Mouse (Mus musculus) heart, embryonic 13.5 days (tissue): ENCODE data around the gene Prpf39. TPM values are rescaled to one million over a fixed set of nuclear protein-coding genes. Genes with fewer than 3 reads are reported as not detected.

ENCODE experiments used
- ATAC-seq: fragments of 200-750 bp; cut with Nextera tagmentation; 2 replicates; pipeline ENCODE4 v1.8.0; 2017; ENCODE audit warnings: moderate TSS enrichment; ENCODE audit not compliant: insufficient number of reproducible peaks, low FRiP score, low TSS enrichment; ENCODE audit errors: extremely low read depth
- H3K27ac ChIP-seq: fragments of 300-500 bp; sonication (generic); replicated peaks from 2 replicates; pipeline ENCODE4 v1.5.1; 2015; ENCODE audit warnings: moderate library complexity, mild to moderate bottlenecking, inconsistent platforms
- H3K27me3 ChIP-seq: fragments of 300-500 bp; sonication (generic); replicated peaks from 2 replicates; pipeline ENCODE4 v1.6.1; 2015; ENCODE audit warnings: mild to moderate bottlenecking, inconsistent platforms
- H3K36me3 ChIP-seq: fragments of 300-500 bp; sonication (generic); 2 replicates; pipeline ENCODE4 v1.6.1; 2015; ENCODE audit warnings: mild to moderate bottlenecking, inconsistent platforms
- H3K4me1 ChIP-seq: fragments of 300-500 bp; sonication (generic); 2 replicates; pipeline ENCODE4 v1.6.1; 2015; ENCODE audit warnings: inconsistent platforms
- H3K4me2 ChIP-seq: fragments of 300-500 bp; sonication (generic); 2 replicates; pipeline ENCODE4 v1.6.1; 2015; ENCODE audit warnings: inconsistent platforms, mild to moderate bottlenecking, moderate library complexity
- H3K4me3 ChIP-seq: fragments of 300-500 bp; sonication (generic); 2 replicates; pipeline ENCODE4 v1.5.1; 2015; ENCODE audit warnings: moderate library complexity, mild to moderate bottlenecking, inconsistent platforms
- H3K9ac ChIP-seq: fragments of 300-500 bp; sonication (generic); 2 replicates; pipeline ENCODE4 v1.6.1; 2015; ENCODE audit warnings: inconsistent platforms, mild to moderate bottlenecking, moderate library complexity
- H3K9me3 ChIP-seq: fragments of 300-500 bp; sonication (generic); 2 replicates; pipeline ENCODE4 v1.6.1; 2016; ENCODE audit warnings: inconsistent platforms
- WGBS: fragments of 180-500 bp; shearing (Covaris S2); methylation state at CpG from one replicate; pipeline ENCODE4 v1.1.7; 2015; ENCODE audit warnings: mixed read lengths; 5-methylcytosine and 5-hydroxymethylcytosine counted together
- polyA plus RNA-seq: library from polyadenylated mRNA; unstranded; fragments of >200 nt; fragmentation: Nextera tagmentation; extraction: Ambion mirVana; gene quantifications from 2 replicates; pipeline ENCODE4 v1.2.1, GENCODE M21; 2015

Gene Prpf39
- polyA plus RNA-seq, 1 experiment from 2014 or later = 28.1 TPM

DNA sequence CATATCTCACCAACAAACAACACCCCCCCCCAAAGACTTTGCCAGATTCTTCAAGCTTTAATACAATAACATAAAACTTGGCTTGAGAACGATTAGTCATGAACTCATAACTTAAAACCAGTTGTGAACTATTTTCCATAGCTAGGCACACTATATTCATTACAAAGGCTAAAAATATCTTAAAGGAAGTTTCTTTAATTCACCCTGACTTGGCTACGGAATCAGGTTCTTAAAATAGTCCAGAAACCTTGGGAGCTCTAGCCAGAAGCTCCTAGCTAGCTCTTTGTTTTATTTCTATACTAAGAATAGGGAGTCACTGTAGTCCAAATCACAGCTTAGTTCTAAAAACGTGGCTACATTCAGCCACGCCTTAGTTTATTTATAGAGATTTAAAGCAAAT, 32.3 kb downstream of the Prpf39 start:
- Histone ChIP-seq H3K4me2 (peak overlapping the region; percentile 36), H3K9ac (peak overlapping the region; percentile 28; the same call in 1 of the 2 replicates), H3K4me3 (no peak overlapping the region), H3K36me3 (peaks cover 62% of the 10 kb centered on the region), H3K27ac (peak overlapping the region; percentile 74), H3K9me3 (no peaks in the 10 kb centered on the region), H3K27me3 (no peaks in the 10 kb centered on the region), H3K4me1 (peaks cover 26% of the 10 kb centered on the region)
- no peak for ATAC-seq
- 39% methylated on average over 4 of the region's 4 CpGs for WGBS

DNA sequence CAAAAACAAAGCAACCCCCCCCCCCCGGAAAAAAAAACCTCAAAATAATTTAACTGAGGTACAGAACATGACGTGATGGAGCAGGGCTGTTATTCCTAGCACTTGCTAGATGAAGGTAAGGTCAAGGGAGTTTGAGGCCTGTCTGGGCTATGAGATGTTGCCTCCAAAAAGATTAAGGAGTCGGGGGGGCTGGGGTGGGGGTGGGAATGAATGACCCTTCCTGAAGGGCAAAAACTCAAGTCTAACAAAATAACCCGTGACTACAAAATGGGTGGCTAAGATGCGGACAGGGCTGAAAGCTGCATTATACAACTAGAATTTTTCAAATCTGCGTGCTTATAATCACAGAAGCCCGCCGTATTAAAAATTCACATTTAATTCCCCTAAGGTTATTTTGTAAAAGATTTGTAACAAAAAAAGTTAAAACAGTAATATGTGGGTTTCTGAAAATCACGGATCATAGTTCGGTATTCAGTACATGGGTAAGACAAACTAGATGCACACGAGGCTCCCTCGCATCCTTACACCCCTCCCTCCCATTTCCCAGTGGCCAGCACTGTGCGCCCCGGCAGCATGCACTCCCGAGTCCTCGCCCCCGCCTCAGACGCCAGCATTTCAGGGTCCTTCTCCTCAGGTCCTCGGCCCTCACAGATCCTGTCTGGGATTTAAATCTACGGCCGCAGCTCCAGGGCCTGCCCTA, 36.9 kb downstream of the Prpf39 start:
- WGBS = 3% methylated on average over 21 of the region's 21 CpGs

DNA sequence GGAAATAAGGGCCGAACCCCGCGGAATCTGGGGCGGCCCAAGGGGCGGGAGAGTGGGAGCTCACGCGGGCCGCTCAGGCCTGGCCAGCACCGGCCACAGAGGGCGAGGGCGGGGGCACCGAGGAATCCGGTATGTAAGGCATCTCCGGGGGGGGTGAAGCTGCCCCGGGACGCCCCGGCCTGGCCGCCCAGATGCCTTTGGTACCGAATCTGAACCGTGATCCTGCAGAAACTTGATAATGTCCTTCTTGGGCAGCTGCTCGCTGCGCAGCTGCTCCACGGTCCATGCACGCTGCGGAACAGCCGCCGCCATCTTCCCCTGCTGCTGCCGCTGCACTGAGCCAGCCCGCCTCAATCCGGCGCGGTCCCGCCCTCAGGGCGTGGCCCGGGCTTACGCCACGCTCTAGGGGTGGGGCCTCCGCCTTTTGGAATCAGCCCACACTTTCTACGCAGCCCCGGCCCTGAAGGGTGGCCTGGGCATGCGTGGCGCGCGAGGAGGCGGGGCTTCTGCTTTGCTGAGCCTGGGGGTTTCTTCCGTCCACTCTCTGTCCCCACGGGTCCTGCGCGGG, 37.6 kb downstream of the Prpf39 start, which contains the start of gene Fkbp3:
Gene Fkbp3 (minus strand): TSS at position 397 of the 568 bp plus-strand sequence.
- Histone ChIP-seq H3K4me3 (peak within 1 kb of the TSS; percentile 93), H3K36me3 (peaks cover 17% of the 10 kb centered on the region), H3K4me2 (peak within 1 kb of the TSS; percentile 95), H3K9ac (peak within 1 kb of the TSS; percentile 93), H3K27ac (peak within 1 kb of the TSS; percentile 93), H3K9me3 (no peaks in the 10 kb centered on the region), H3K27me3 (no peaks in the 10 kb centered on the region), H3K4me1 (peaks cover 48% of the 10 kb centered on the region)
- under 1% methylated on average over 49 of the region's 49 CpGs for WGBS
- peak; percentile 99 for ATAC-seq

More for the DNA sequence above, 36.9 kb downstream of the Prpf39 start:
- Histone ChIP-seq H3K27ac (peak overlapping the region; percentile 93), H3K9me3 (no peaks in the 10 kb centered on the region), H3K4me2 (peak overlapping the region; percentile 95), H3K36me3 (peaks cover 22% of the 10 kb centered on the region), H3K4me1 (peaks cover 54% of the 10 kb centered on the region), H3K4me3 (peak overlapping the region; percentile 93), H3K9ac (peak overlapping the region; percentile 93), H3K27me3 (no peaks in the 10 kb centered on the region)
- peak; percentile 52 for ATAC-seq

DNA sequence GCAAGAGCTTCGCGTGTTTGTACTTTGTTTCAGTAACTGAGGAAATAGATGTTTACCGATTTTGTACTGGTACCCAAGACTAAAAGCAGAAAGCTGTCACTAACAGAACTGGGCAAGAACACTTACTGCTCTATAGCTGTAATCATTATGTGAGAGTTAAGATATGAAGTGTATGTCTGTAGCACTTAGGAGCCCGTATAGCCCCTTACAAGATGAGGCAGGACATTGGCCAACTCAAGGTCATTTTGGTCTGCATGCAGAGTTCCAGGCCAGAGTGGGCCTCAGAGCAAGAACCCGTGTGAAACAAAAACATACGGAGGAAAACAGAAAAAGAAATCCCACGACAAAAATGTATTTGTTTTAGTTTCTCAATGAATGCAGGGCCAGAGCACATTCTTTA, 38.5 kb downstream of the Prpf39 start:
- peak overlapping the region; percentile 93 for H3K27ac ChIP-seq
- H3K4me3 ChIP-seq = peak overlapping the region; percentile 93
- no peaks in the 10 kb centered on the region for H3K27me3 ChIP-seq
- peak overlapping the region; percentile 93 for H3K9ac ChIP-seq
- 31% methylated on average over 7 of the region's 7 CpGs for whole genome bisulfite sequencing
- peaks cover 9% of the 10 kb centered on the region for H3K36me3 ChIP-seq
- no peaks in the 10 kb centered on the region for H3K9me3 ChIP-seq
- H3K4me2 ChIP-seq = peak overlapping the region; percentile 95
- H3K4me1 ChIP-seq = peaks cover 40% of the 10 kb centered on the region
- ATAC-seq = no peak

DNA sequence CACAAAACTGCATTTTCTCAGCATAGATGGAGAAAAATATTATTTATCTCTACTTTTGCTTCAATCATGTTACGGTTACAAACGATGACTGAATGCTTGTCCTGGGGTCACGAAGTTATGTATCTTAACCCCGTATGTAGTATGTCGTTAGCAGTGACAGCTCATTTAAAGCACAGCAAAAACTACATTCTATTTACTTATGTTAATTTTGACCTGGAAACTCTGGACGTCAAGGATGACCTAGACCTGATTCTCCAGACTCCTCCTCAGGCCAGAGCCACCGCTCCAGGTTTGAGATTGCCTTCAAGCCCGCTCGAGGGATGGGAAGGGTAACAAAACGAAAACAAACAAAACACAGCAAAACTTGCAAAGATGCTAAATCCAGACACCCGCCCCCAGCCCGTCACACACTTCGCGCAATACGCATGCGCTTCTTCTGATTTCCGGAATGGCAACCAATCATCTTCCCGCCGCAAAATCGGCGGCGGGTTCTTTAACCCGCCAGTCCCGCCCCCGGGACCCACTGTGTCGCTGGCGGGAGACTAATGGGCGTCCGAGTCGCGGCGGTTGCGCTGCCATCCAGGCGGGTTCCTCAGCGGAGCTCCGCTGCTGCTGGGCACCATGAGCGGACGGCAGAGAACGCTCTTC, 39.1 kb downstream of the Prpf39 start, which contains the start of gene Fancm:
Gene Fancm (plus strand): TSS at position 519 of the 648 bp plus-strand sequence.
- ATAC-seq = 0 out of 2 replicates have a peak, but pooled peaks have one; percentile 11
- Histone ChIP-seq H3K9ac (peak within 1 kb of the TSS; percentile 93), H3K27ac (peak within 1 kb of the TSS; percentile 93), H3K36me3 (peaks cover 14% of the 10 kb centered on the region), H3K9me3 (no peaks in the 10 kb centered on the region), H3K27me3 (no peaks in the 10 kb centered on the region), H3K4me2 (peak within 1 kb of the TSS; percentile 95), H3K4me1 (peaks cover 40% of the 10 kb centered on the region), H3K4me3 (peak within 1 kb of the TSS; percentile 93)
- 2% methylated on average over 39 of the region's 39 CpGs for WGBS

DNA sequence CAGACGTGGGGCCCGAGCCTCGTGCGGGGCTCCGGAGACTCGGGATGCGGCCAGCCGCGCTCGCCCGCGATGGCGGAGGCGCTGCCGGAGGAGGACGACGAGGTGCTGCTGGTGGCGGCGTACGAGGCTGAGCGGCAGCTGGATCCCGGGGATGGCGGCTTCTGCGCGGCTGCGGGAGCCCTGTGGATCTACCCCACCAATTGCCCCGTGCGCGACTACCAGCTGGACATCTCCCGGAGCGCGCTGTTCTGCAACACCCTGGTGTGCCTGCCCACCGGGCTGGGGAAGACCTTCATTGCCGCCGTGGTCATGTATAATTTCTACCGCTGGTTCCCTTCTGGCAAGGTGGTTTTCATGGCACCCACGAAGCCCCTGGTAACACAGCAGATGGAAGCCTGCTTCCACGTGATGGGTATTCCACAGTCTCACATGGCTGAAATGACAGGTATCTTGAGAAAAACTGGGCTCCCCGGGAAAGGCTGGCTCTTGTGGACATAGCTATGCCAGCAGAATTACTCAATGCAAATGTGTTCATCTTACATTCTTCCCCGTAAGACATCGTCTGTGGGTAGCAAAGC, 39.7 kb downstream of the Prpf39 start:
- peak overlapping the region; percentile 93 for H3K9ac ChIP-seq
- H3K27me3 ChIP-seq = no peaks in the 10 kb centered on the region
- peak overlapping the region; percentile 93 for H3K27ac ChIP-seq
- H3K36me3 ChIP-seq = peaks cover 17% of the 10 kb centered on the region
- peaks cover 37% of the 10 kb centered on the region for H3K4me1 ChIP-seq
- under 1% methylated on average over 41 of the region's 41 CpGs for WGBS
- H3K9me3 ChIP-seq = no peaks in the 10 kb centered on the region
- peak overlapping the region; percentile 93 for H3K4me3 ChIP-seq
- H3K4me2 ChIP-seq = peak overlapping the region; percentile 95
- no peak for ATAC-seq

DNA sequence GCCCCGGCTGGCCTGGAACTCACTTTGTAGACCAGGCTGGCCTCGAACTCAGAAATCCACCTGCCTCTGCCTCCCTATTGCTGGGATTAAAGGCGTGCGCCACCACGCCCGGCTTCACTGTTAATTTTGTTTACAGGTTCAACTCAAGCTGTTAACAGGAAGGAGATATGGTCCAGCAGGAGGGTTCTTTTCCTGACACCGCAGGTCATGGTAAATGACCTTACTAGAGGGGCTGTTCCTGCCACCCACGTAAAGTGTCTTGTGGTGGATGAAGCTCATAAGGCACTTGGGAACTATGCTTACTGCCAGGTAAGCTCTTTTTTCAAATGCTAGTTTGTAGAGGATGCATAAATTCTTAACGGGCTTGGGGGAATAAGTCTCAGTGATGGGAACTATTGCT, 40.8 kb downstream of the Prpf39 start:
- Histone ChIP-seq H3K36me3 (peaks cover 18% of the 10 kb centered on the region), H3K9ac (peak overlapping the region; percentile 93), H3K4me1 (peaks cover 37% of the 10 kb centered on the region), H3K27ac (no peak overlapping the region), H3K27me3 (no peaks in the 10 kb centered on the region), H3K4me3 (peak overlapping the region; percentile 93), H3K4me2 (peak overlapping the region; percentile 95), H3K9me3 (no peaks in the 10 kb centered on the region)
- ATAC-seq = no peak
- WGBS = 68% methylated on average over 9 of the region's 9 CpGs

DNA sequence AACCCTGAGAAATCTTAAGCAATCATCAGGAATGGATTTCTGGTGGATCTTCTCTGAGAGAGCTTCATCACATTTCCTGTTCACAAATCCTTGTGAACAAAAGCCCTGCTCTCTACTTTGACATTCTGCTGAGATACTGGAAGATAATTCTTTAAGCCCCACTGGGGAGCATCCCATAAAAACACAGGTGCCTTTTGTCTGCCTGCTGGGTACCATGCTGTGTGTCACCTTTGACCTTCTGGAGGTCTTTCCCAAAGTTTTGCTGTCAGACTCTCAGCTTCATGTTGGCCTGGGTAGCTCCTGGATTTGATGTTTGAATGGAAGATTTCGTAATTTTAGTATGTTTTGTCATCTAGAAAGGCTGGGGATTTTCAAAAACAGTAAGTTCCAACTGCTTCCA, 72.6 kb downstream of the Prpf39 start:
- no peak overlapping the region for H3K4me3 ChIP-seq
- peaks cover 73% of the 10 kb centered on the region for H3K36me3 ChIP-seq
- H3K9ac ChIP-seq = no peak overlapping the region
- H3K9me3 ChIP-seq = no peaks in the 10 kb centered on the region
- H3K27ac ChIP-seq = no peak overlapping the region
- no peak overlapping the region for H3K4me2 ChIP-seq
- H3K27me3 ChIP-seq = no peaks in the 10 kb centered on the region
- WGBS = 67% methylated on average over 1 of the region's 1 CpGs
- ATAC-seq = no peak
- H3K4me1 ChIP-seq = no peaks in the 10 kb centered on the region

DNA sequence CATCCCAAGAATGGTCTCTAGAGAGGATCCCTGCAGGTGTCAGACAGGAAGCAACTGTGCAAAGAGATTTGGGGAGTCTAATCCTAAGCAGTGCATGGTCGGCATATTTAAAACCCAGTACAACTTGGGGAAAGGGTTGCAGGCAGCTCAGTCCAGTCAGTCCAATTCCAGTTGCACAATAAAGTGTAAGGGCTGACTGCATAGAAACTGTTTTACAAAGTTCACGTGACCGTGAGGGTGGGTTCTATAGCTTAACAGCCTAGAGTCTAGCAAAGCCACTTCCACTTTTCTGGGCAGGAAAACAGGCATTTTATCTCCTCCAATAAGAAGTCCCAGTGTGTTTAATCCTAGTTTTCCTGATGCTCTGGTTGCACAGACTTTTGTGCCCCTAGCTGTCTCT, 75.4 kb downstream of the Prpf39 start:
- Histone ChIP-seq H3K4me3 (no peak overlapping the region), H3K4me2 (no peak overlapping the region), H3K27me3 (no peaks in the 10 kb centered on the region), H3K36me3 (peaks cover 72% of the 10 kb centered on the region), H3K27ac (no peak overlapping the region), H3K4me1 (no peaks in the 10 kb centered on the region), H3K9me3 (no peaks in the 10 kb centered on the region), H3K9ac (no peak overlapping the region)
- 87% methylated on average over 3 of the region's 3 CpGs for WGBS
- ATAC-seq = no peak

DNA sequence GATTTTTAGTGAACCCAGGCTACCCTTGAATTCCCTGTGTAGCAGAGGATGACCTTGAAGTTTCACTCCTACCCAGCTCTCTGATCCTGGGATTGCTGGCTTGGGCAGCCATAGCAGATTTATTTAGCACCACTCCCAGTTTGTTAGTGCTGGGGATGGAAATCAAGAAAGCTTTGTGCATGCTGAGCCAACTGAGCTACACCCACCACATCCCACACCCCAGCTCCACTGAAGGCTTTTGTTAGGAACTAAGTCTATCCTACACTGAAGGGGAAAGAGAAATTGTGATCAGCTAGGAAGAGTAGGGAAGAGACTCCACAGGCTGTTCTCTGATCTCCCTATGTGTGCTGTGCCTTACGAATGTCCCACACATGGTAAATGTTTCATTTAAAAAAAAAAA, 76.7 kb downstream of the Prpf39 start:
- H3K4me1 ChIP-seq = no peaks in the 10 kb centered on the region
- no peaks in the 10 kb centered on the region for H3K9me3 ChIP-seq
- H3K36me3 ChIP-seq = peaks cover 71% of the 10 kb centered on the region
- no peak overlapping the region for H3K9ac ChIP-seq
- no peaks in the 10 kb centered on the region for H3K27me3 ChIP-seq
- H3K4me3 ChIP-seq = no peak overlapping the region
- 100% methylated on average over 1 of the region's 1 CpGs for WGBS
- no peak overlapping the region for H3K4me2 ChIP-seq
- no peak for ATAC-seq
- H3K27ac ChIP-seq = no peak overlapping the region
